Mouse (Mus musculus) heart, postnatal 36 days (tissue): Measurements from ENCODE around the gene Glis3. TPM values are rescaled to one million over a fixed set of nuclear protein-coding genes. Genes with fewer than 3 reads are reported as not detected.

Source experiments
- DNase-seq, 2 experiments: peaks; one replicate each; pipeline ENCODE4 v3.0.0; 2021 to 2022
- intact Hi-C: fragments of 180-260 bp; cut with DNase I; formaldehyde crosslinking; loops from one replicate; pipeline ENCODE4 v1.15.1; 2025
- total RNA-seq, 2 experiments: library from RNA; stranded (reverse); gene quantifications; 2 replicates each; pipeline ENCODE4 v1.2.3; 2021

Gene Glis3
- total RNA-seq, 2 experiments from 2014 or later: 1.6 to 1.9 TPM

- DNase-seq: no peak
- intact Hi-C loops: no loop called here
Measured at GRCm38 (mm10) chr19:28550611-28551010, 129.3 kb downstream of the Glis3 start.

GRCm38 (mm10) chr19:28546933-28547332 is 132.9 kb downstream of the Glis3 start:
- intact Hi-C loops: loop anchor here (5.0 kb wide), 1 partner anchor 180 kb away; no protein-coding TSS in a partner anchor
- peak in 1 of 2 experiments; percentile 15 for DNase-seq

- intact Hi-C loops: loop anchor here (5.0 kb wide), 1 partner anchor 182 kb away; no protein-coding TSS in a partner anchor
- DNase-seq: no peak
Measured at GRCm38 (mm10) chr19:28545493-28545892, 134.4 kb downstream of the Glis3 start.

- DNase-seq: no peak
- intact Hi-C loops: loop anchor here (10.0 kb wide), 1 partner anchor 374 kb away; no protein-coding TSS in a partner anchor
Measured at GRCm38 (mm10) chr19:28538813-28539212, 141.1 kb downstream of the Glis3 start.

- intact Hi-C loops: loop anchor here (10.0 kb wide), 1 partner anchor 370 kb away; no protein-coding TSS in a partner anchor
- no peak for DNase-seq
Measured at GRCm38 (mm10) chr19:28534964-28535363, 144.9 kb downstream of the Glis3 start.

- DNase-seq: no peak
- intact Hi-C loops: loop anchor here (10.0 kb wide), 1 partner anchor 369 kb away; no protein-coding TSS in a partner anchor
Measured at GRCm38 (mm10) chr19:28533576-28533975, 146.3 kb downstream of the Glis3 start.

- DNase-seq: no peak
- intact Hi-C loops: loop anchor here (10.0 kb wide), 1 partner anchor 367 kb away; no protein-coding TSS in a partner anchor
Measured at GRCm38 (mm10) chr19:28531750-28532149, 148.1 kb downstream of the Glis3 start.

- peak; percentile 17 to 40 for DNase-seq
- intact Hi-C loops: loop anchor here (10.0 kb wide), 1 partner anchor 366 kb away; no protein-coding TSS in a partner anchor
Measured at GRCm38 (mm10) chr19:28530846-28531245, 149.0 kb downstream of the Glis3 start.

GRCm38 (mm10) chr19:28529006-28529405 is 150.9 kb downstream of the Glis3 start:
- intact Hi-C loops: no loop called here
- DNase-seq: no peak

- no peak for DNase-seq
- intact Hi-C loops: no loop called here
Measured at GRCm38 (mm10) chr19:28527446-28527845, 152.4 kb downstream of the Glis3 start.

GRCm38 (mm10) chr19:28525331-28525730 is 154.5 kb downstream of the Glis3 start:
- intact Hi-C loops: no loop called here

GRCm38 (mm10) chr19:28522289-28522688 is 157.6 kb downstream of the Glis3 start:
- DNase-seq: no peak
- intact Hi-C loops: no loop called here

More at GRCm38 (mm10) chr19:28525331-28525730, 154.5 kb downstream of the Glis3 start:
- DNase-seq: no peak

GRCm38 (mm10) chr19:28520761-28521181 is 159.1 kb downstream of the Glis3 start:
- intact Hi-C loops: no loop called here
- DNase-seq: no peak

- no peak for DNase-seq
- intact Hi-C loops: no loop called here
Measured at GRCm38 (mm10) chr19:28520128-28520745, 159.6 kb downstream of the Glis3 start.

GRCm38 (mm10) chr19:28519296-28519695 is 160.6 kb downstream of the Glis3 start:
- no peak for DNase-seq
- intact Hi-C loops: no loop called here

GRCm38 (mm10) chr19:28518846-28519245 is 161.0 kb downstream of the Glis3 start:
- DNase-seq: no peak
- intact Hi-C loops: no loop called here

- intact Hi-C loops: no loop called here
- no peak for DNase-seq
Measured at GRCm38 (mm10) chr19:28518266-28518665, 161.6 kb downstream of the Glis3 start.

GRCm38 (mm10) chr19:28517464-28518080 is 162.3 kb downstream of the Glis3 start:
- intact Hi-C loops: no loop called here
- DNase-seq: no peak

- intact Hi-C loops: no loop called here
- no peak for DNase-seq
Measured at GRCm38 (mm10) chr19:28516487-28516886, 163.4 kb downstream of the Glis3 start.

- intact Hi-C loops: no loop called here
- DNase-seq: no peak
Measured at GRCm38 (mm10) chr19:28512475-28512874, 167.4 kb downstream of the Glis3 start.

- intact Hi-C loops: no loop called here
- DNase-seq: no peak
Measured at GRCm38 (mm10) chr19:28511910-28512309, 168.0 kb downstream of the Glis3 start.

- DNase-seq: no peak
- intact Hi-C loops: no loop called here
Measured at GRCm38 (mm10) chr19:28505376-28505775, 174.5 kb downstream of the Glis3 start.
